Mouse (Mus musculus): ENCODE results near the gene Gm28043. TPM values are rescaled to one million over a fixed set of nuclear protein-coding genes. Genes with fewer than 3 reads are reported as not detected.
"Not testable (repeated sequence)": the region's sequence is repeated elsewhere in the genome, so short reads cannot be mapped to it uniquely, and the experiment has no call there.

Gene Gm28043
- polyA plus RNA-seq, 1 experiment from 2014 or later = 2.8 TPM

DNA sequence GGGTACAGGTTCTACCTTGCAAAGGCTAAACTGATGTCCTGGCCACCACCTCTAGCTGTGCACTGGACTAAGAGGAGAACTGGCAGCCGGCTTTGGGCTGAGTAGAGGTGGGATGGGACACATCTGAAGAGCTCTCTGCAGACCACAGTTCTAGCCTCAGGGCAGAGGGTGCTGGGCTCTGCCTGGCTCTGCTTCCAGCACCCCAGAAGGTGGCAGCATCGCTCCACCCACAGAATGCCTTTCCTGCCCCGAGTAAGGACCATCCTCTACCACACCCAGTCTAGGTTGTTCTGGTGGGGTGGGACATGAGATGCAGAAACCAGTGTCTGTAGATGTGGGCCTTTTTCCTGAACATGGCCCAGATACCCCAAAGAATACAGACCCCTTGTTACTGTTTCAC lies 90.1 kb downstream of the Gm28043 start:
- Histone ChIP-seq H3K9me3 (no peaks in the 10 kb centered on the region), H3K27ac (no peak overlapping the region), H3K9ac (no peak overlapping the region), H3K4me1 (peaks cover 22% of the 10 kb centered on the region), H3K4me3 (no peak overlapping the region), H3K36me3 (peaks cover 51% of the 10 kb centered on the region), H3K4me2 (no peak overlapping the region), H3K27me3 (no peaks in the 10 kb centered on the region)
- WGBS = 22% methylated on average over 3 of the region's 3 CpGs
- ATAC-seq (ENCODE audit: insufficient number of reproducible peaks, low FRiP score, low TSS enrichment, low read depth) = no peak

DNA sequence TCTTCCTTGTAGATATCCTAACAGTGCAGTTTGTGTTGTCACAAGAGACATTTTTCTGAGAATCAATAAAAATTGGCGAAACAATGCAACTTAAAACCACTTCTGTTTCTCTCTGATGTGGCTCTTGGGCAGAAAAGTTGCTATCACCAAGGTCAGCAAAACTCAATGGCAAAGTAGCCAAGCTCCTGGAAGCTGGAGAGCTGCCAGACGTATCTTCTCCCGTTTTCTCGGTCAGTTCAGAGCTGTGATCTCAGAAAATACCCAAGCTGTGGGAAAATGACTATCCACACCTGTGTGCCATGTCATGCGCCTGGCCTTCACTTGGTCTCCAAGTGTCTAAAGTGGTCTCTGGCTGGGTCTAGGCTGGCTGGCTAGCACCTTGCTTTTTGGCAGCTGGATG lies 91.2 kb downstream of the Gm28043 start:
- Histone ChIP-seq H3K4me1 (peaks cover 33% of the 10 kb centered on the region), H3K9me3 (no peaks in the 10 kb centered on the region), H3K4me3 (no peak overlapping the region), H3K27ac (no peak overlapping the region), H3K27me3 (no peaks in the 10 kb centered on the region), H3K9ac (no peak overlapping the region), H3K36me3 (peaks cover 40% of the 10 kb centered on the region), H3K4me2 (no peak overlapping the region)
- no peak for ATAC-seq (ENCODE audit: insufficient number of reproducible peaks, low FRiP score, low TSS enrichment, low read depth)
- 80% methylated on average over 5 of the region's 5 CpGs for WGBS

DNA sequence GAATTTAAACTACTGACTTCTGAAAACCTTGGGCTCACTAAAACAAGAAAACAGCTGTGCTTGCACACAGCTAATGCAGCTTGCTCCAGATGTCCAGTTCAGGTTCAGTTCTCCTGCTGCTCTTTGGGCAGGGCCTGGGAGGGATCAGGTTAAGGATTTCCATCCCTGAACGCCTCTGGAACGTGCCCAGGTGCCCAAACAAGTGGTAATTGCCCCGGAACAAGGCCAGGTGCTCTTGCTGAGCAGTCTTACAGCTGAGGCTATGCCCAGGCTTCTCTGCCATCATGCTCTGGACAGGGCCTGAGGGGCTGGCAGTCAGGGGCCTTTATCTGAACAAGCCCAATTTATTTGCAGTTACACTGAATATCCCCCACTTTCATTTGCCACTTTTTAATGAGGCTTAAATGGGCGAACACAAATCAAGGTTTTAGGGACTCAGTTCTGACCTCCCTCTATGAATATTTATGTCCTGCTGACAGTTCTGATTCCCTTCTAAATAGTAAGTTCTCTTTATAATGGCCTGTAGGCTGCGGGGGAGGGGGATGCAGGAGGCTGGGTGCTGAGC lies 92.4 kb downstream of the Gm28043 start:
- no peaks in the 10 kb centered on the region for H3K9me3 ChIP-seq
- no peak for ATAC-seq (ENCODE audit: insufficient number of reproducible peaks, low FRiP score, low TSS enrichment, low read depth)
- peaks cover 45% of the 10 kb centered on the region for H3K4me1 ChIP-seq
- no peak overlapping the region for H3K9ac ChIP-seq
- H3K36me3 ChIP-seq = peaks cover 28% of the 10 kb centered on the region
- no peak overlapping the region for H3K4me3 ChIP-seq
- no peak overlapping the region for H3K27ac ChIP-seq
- 24% methylated on average over 5 of the region's 5 CpGs for WGBS
- no peaks in the 10 kb centered on the region for H3K27me3 ChIP-seq
- H3K4me2 ChIP-seq = no peak overlapping the region

DNA sequence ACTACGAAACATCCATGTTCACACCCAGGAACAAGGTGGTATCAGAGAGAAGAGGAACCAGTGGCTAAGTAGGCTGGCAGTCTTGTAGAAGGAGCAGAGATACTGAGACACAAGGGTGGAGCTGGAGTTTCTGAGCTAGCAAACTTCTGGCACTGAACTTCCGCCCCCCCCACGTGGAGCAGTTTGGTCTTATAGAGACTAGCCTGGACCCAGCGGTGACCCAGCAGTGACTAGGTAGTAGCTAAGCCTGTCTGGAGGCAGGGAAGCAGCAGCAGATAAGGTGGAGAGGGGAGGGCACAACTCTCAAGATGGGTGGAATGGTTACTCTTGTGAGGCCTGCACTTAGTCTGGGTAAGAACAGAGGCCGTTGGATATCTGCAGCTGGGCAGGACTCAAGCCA lies 94.1 kb downstream of the Gm28043 start:
- peaks cover 54% of the 10 kb centered on the region for H3K4me1 ChIP-seq
- peaks cover 11% of the 10 kb centered on the region for H3K36me3 ChIP-seq
- H3K4me2 ChIP-seq = no peak overlapping the region
- H3K27ac ChIP-seq = no peak overlapping the region
- H3K27me3 ChIP-seq = no peaks in the 10 kb centered on the region
- H3K9ac ChIP-seq = no peak overlapping the region
- H3K4me3 ChIP-seq = no peak overlapping the region
- no peak for ATAC-seq (ENCODE audit: insufficient number of reproducible peaks, low FRiP score, low TSS enrichment, low read depth)
- H3K9me3 ChIP-seq = no peaks in the 10 kb centered on the region
- 82% methylated on average over 5 of the region's 5 CpGs for WGBS

DNA sequence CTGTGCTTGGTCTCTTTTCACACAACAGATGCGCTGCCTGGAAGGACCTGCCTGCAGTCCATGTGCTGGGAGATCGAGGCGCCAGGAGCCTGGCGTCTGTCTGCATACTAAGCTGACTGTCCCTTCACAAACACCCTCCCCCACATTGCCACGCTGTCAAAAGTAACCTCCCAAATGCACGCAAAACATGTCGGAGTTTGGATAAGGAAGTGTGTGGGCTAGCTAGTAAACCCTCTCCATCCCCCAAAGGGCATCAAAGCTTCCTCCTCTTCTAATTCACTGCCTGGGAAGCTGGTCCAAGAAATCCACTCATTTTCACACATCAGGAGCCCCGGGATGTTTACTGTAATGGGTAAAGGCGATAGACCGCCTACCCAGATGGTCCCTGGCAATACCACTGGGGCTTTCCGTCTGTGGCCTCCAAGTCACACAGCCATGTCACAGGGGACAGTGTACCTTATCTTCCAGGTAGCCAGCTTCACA lies 95.9 kb downstream of the Gm28043 start:
- Histone ChIP-seq H3K4me1 (peaks cover 54% of the 10 kb centered on the region), H3K27ac (no peak overlapping the region), H3K4me2 (no peak overlapping the region), H3K4me3 (no peak overlapping the region), H3K36me3 (no peaks in the 10 kb centered on the region), H3K9ac (no peak overlapping the region), H3K9me3 (no peaks in the 10 kb centered on the region), H3K27me3 (no peaks in the 10 kb centered on the region)
- WGBS = 51% methylated on average over 11 of the region's 11 CpGs
- ATAC-seq (ENCODE audit: insufficient number of reproducible peaks, low FRiP score, low TSS enrichment, low read depth) = no peak

DNA sequence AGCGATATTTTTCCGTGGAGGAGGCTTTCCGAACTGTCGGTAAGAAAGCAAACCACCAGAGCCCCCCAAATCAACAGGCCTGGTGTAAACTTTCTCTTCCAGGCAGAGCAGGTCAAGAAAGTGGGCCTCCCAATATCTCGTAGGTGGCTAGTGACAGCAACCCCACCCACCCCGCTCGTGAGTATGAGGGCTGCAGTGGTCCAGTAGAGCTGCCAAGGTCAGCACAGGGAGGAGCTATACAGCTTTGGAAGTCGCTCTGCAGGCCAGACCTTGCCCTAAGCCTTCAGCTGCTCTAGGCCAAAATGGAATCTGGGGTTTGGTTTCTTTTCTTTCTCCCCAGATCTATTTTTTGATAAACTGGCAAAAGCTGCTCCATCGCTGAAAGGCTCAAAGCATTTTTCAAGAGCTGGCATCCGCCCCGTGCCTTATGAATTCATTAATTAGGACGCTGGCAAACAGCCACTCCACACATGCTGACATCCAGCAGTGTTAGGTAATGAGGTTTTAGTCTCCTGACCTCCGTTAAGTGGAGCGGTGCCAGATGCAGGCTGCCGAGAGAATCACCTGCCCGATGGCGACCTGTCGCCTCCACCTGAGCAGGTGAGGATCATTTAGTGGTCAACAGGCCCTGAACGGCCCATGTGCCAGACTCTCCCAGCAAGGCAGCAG lies 96.5 kb downstream of the Gm28043 start:
- Histone ChIP-seq H3K4me2 (0 out of 2 replicates have a peak overlapping the region, but pooled peaks have one; percentile 5), H3K9ac (no peak overlapping the region), H3K4me1 (peaks cover 58% of the 10 kb centered on the region), H3K36me3 (no peaks in the 10 kb centered on the region), H3K27me3 (no peaks in the 10 kb centered on the region), H3K27ac (peak overlapping the region; percentile 18; the same call in 1 of the 2 replicates), H3K4me3 (no peak overlapping the region), H3K9me3 (no peaks in the 10 kb centered on the region)
- 47% methylated on average over 19 of the region's 19 CpGs for WGBS
- ATAC-seq (ENCODE audit: insufficient number of reproducible peaks, low FRiP score, low TSS enrichment, low read depth) = no peak

DNA sequence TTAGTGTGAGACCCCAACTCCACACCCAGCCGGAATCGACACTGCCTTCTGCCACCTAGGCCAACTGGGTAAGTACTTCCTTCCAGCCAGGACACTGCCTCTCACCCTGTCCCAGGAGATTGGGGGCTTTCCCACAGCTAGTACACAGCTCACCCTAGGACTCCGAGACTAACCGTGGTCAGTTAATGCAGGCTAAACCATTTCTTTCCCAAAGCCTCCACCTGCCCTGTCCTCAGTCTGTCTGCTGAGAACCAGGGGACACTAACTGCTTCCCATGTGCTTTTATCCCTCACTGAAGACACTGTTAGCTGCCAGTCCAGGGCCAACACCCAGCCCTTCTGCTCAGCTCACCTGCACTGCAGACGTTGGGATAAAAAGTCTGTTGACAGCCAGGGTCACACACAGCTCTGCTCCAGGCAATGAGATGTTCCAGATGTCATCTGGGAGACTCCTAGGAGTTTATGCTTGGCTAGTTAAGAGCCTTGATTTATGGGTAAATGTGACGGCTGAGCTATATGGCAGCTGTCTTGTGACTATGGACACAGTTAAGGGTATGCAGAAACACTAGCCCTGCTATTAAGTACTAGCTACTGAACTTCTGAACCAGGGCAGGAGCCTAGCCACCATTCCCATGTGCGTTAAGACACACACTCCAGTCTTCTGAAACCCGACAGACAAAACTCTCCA lies 97.2 kb downstream of the Gm28043 start:
- Histone ChIP-seq H3K9me3 (no peaks in the 10 kb centered on the region), H3K27me3 (no peaks in the 10 kb centered on the region), H3K36me3 (no peaks in the 10 kb centered on the region), H3K27ac (0 out of 2 replicates have a peak overlapping the region, but pooled peaks have one; percentile 11), H3K4me2 (no peak overlapping the region), H3K4me3 (no peak overlapping the region), H3K4me1 (peaks cover 60% of the 10 kb centered on the region), H3K9ac (0 out of 2 replicates have a peak overlapping the region, but pooled peaks have one; percentile 4)
- 43% methylated on average over 8 of the region's 8 CpGs for WGBS
- ATAC-seq (ENCODE audit: insufficient number of reproducible peaks, low FRiP score, low TSS enrichment, low read depth) = no peak

DNA sequence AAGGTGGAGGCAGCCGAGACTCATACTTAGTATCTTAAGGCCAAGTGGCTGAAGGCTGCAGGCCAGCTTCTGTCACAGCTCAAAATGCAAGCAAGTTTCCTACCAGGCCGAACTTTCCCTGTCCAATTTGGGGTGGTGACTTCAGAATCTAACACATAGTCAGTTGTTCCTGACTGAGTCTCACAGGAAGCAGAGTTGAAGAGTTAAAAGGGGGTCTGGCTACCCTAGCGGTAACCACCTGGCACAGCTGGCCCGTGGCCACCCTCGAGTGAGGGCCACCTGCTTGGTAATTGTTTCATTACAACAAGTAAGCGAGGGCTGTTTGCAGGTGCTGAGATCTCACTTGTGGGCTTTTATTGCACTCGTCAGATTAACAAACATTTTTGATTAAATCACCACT lies 97.9 kb downstream of the Gm28043 start:
- H3K4me1 ChIP-seq = peaks cover 62% of the 10 kb centered on the region
- no peak for ATAC-seq (ENCODE audit: insufficient number of reproducible peaks, low FRiP score, low TSS enrichment, low read depth)
- 0 out of 2 replicates have a peak overlapping the region, but pooled peaks have one; percentile 4 for H3K9ac ChIP-seq
- no peak overlapping the region for H3K4me2 ChIP-seq
- no peaks in the 10 kb centered on the region for H3K36me3 ChIP-seq
- 28% methylated on average over 7 of the region's 7 CpGs for WGBS
- H3K27me3 ChIP-seq = no peaks in the 10 kb centered on the region
- no peaks in the 10 kb centered on the region for H3K9me3 ChIP-seq
- H3K4me3 ChIP-seq = no peak overlapping the region
- 0 out of 2 replicates have a peak overlapping the region, but pooled peaks have one; percentile 11 for H3K27ac ChIP-seq

DNA sequence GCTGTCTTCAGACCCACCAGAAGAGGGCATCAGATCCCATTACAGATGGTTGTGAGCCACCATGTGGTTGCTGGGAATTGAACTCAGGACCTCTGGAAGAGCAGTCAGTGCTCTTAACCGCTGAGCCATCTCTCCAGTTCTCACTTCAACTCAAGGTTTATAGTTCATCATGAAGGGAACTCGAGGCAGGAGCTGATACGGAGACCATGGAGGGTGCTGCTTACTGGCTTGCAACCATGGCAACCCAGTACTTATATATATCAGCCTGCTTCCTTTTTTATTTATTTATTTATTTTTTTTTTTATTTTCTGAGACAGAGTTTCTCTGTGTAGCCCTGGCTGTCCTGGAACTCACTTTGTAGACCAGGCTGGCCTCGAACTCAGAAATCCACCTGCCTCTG lies 99.1 kb downstream of the Gm28043 start:
- H3K27ac ChIP-seq; ATAC-seq (ENCODE audit: insufficient number of reproducible peaks, low FRiP score, low TSS enrichment, low read depth); H3K9ac ChIP-seq; H3K4me3 ChIP-seq; H3K27me3 ChIP-seq; H3K36me3 ChIP-seq; H3K4me2 ChIP-seq; H3K9me3 ChIP-seq: not testable (repeated sequence)
- H3K4me1 ChIP-seq = peaks cover 54% of the 10 kb centered on the region
- WGBS = 94% methylated on average over 4 of the region's 4 CpGs

DNA sequence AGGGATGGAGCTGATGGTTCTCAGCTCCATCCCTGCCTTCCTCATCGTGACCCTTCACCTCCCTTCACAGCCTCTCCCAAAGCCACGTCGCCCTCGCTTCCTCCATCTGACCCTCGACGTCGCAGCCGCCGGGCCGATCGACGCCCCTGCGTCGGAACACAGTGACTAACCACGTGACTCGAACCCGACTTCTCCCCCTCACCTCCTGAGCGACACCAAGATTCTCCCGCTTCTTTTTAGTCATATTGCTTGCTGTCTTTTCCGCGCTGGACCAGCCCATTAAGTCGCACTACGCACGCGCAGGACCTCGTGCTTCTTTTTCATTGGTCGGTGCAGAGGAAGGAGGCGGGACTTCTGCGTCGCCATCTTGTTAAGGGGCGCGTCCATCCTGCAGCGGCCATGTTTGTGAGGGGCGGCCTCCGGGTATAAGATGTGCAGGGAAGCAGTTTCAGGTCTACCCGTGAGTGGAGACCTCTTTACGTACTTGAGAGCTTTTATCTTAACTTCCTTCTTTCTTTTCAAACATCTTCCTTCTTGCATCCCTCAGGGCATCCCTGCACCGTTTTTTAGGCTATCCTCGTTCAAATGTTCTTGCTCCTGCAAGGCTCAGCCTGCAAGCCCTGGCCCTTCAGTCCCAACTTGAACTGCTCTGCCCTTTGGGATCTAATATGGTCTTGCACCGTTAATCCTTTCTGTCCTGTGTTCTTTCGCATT lies 102.2 kb downstream of the Gm28043 start, which contains the start of gene Ccdc167:
TSS of gene Ccdc167 (minus strand) at position 313 of the 714 bp plus-strand sequence.
- Histone ChIP-seq H3K4me3 (peak within 1 kb of the TSS; percentile 63), H3K27me3 (no peaks in the 10 kb centered on the region), H3K9me3 (no peaks in the 10 kb centered on the region), H3K4me1 (peaks cover 22% of the 10 kb centered on the region), H3K9ac (peak within 1 kb of the TSS; percentile 63), H3K36me3 (no peaks in the 10 kb centered on the region), H3K27ac (peak within 1 kb of the TSS; percentile 61), H3K4me2 (peak within 1 kb of the TSS; percentile 88)
- 5% methylated on average over 41 of the region's 41 CpGs for WGBS
- peak; percentile 92 for ATAC-seq (ENCODE audit: insufficient number of reproducible peaks, low FRiP score, low TSS enrichment, low read depth)

DNA sequence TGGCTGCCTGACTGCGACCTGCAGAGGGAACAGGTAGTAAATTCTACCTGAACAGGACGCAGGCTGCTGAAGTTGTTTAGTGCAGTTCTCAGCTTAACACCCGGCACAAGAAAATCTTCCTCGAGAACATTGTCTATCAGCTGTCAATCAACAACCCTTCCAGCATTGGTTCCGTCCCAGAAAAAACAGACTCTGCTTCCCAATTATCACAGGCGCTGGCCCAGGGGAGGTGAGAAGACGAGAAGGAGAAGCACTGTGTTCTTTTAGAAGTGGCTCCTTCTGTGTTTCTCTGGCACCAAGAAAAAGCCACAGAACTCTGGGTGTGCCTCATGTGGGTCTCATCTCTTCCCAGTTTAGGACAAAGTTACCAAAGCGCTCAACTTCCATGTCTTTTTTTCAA lies 104.0 kb downstream of the Gm28043 start:
- no peaks in the 10 kb centered on the region for H3K9me3 ChIP-seq
- H3K4me1 ChIP-seq = peaks cover 12% of the 10 kb centered on the region
- H3K27ac ChIP-seq = no peak overlapping the region
- WGBS = 86% methylated on average over 8 of the region's 8 CpGs
- no peak overlapping the region for H3K4me3 ChIP-seq
- H3K27me3 ChIP-seq = no peaks in the 10 kb centered on the region
- H3K36me3 ChIP-seq = no peaks in the 10 kb centered on the region
- ATAC-seq (ENCODE audit: insufficient number of reproducible peaks, low FRiP score, low TSS enrichment, low read depth) = no peak
- H3K4me2 ChIP-seq = no peak overlapping the region
- no peak overlapping the region for H3K9ac ChIP-seq
